ENCODE assay signal across 8 mouse cellular contexts in genomic region chr7:123982461-123983038, GRCm38 (mm10). TPM values are rescaled to one million over a fixed set of nuclear protein-coding genes. Genes with fewer than 3 reads are reported as not detected.
DNase-seq lines count a peak whose midpoint lies in the region; ATAC-seq and TF ChIP-seq lines count a peak whose summit lies in the region.

Gene Hs3st4, plus strand, starts transcription at chr7:123982869.

- TF ChIP-seq POLR2A in olfactory bulb, adult 2 months (IDR thresholded peaks at IDR 0.05; ENCODE audit: insufficient read depth, low read depth, low read length): no peak

- no peak for TF ChIP-seq CTCF in olfactory bulb, adult 2 months (IDR thresholded peaks at IDR 0.05; ENCODE audit: insufficient read depth, low read depth, low read length)

- peaks cover 11% of the 10 kb centered on the region for H3K4me1 ChIP-seq in heart, embryonic 13.5 days
- H3K4me1 ChIP-seq in heart, embryonic 16.5 days (ENCODE audit: control insufficient read depth, insufficient read depth, low read length): no peaks in the 10 kb centered on the region
- peaks cover 16% of the 10 kb centered on the region for H3K4me1 ChIP-seq in limb, embryonic 10.5 days
- H3K4me1 ChIP-seq in olfactory bulb, adult 2 months (ENCODE audit: control insufficient read depth, insufficient read depth, low read length): peaks cover 8% of the 10 kb centered on the region; the same call in 1 of the 2 replicates

- no peaks in the 10 kb centered on the region for H3K36me3 ChIP-seq in heart, embryonic 13.5 days
- no peaks in the 10 kb centered on the region for H3K36me3 ChIP-seq in heart, embryonic 16.5 days (ENCODE audit: control insufficient read depth, insufficient read depth)
- no peaks in the 10 kb centered on the region for H3K36me3 ChIP-seq in limb, embryonic 10.5 days

- H3K9me3 ChIP-seq in heart, embryonic 13.5 days: 0 out of 2 replicates have a peak, but pooled peaks cover 4% of the 10 kb centered on the region
- no peaks in the 10 kb centered on the region; the same call in 1 of the 2 replicates for H3K9me3 ChIP-seq in heart, embryonic 16.5 days (replicated peaks; ENCODE audit: control insufficient read depth, low read length)
- H3K9me3 ChIP-seq in limb, embryonic 10.5 days (replicated peaks): no peaks in the 10 kb centered on the region

- ATAC-seq in heart, embryonic 13.5 days (ENCODE audit: extremely low read depth, insufficient number of reproducible peaks, low FRiP score, low TSS enrichment): peak; percentile 25; the same call in 1 of the 2 replicates
- peak; percentile 49 for ATAC-seq in heart, embryonic 16.5 days (replicated peaks; ENCODE audit: extremely low read depth, insufficient read depth, low FRiP score)

- no peak within 1 kb of the TSS for H3K27ac ChIP-seq in heart, embryonic 13.5 days (replicated peaks)
- H3K27ac ChIP-seq in heart, embryonic 16.5 days (ENCODE audit: low read length): no peak within 1 kb of the TSS
- H3K27ac ChIP-seq in limb, embryonic 10.5 days: peak within 1 kb of the TSS; percentile 26; the same call in 1 of the 2 replicates
- H3K27ac ChIP-seq in olfactory bulb, adult 2 months (ENCODE audit: insufficient read depth, low read depth, low read length): no peak within 1 kb of the TSS

- H3K9ac ChIP-seq in heart, embryonic 13.5 days: peak within 1 kb of the TSS; percentile 73
- H3K9ac ChIP-seq in heart, embryonic 16.5 days (ENCODE audit: low read length): no peak within 1 kb of the TSS

- peak within 1 kb of the TSS; percentile 95 for H3K4me2 ChIP-seq in heart, embryonic 13.5 days
- H3K4me2 ChIP-seq in heart, embryonic 16.5 days (ENCODE audit: low read depth, low read length): peak within 1 kb of the TSS; percentile 84

- peaks cover 93% of the 10 kb centered on the region for H3K27me3 ChIP-seq in heart, embryonic 13.5 days (replicated peaks)
- peaks cover 73% of the 10 kb centered on the region for H3K27me3 ChIP-seq in heart, embryonic 16.5 days (ENCODE audit: control insufficient read depth, insufficient read depth, low read length)
- H3K27me3 ChIP-seq in limb, embryonic 10.5 days (ENCODE audit: low read depth, poor library complexity, severe bottlenecking): peaks cover 87% of the 10 kb centered on the region

- no peak for DNase-seq in heart, adult 11 months
- DNase-seq in embryo, embryonic 10.5 days (ENCODE audit: low spot score): peak; percentile 37
- DNase-seq in limb, embryonic 10.5 days (ENCODE audit: low spot score): peak; percentile 52
- no peak for DNase-seq in urinary bladder, postnatal 4 days (ENCODE audit: low spot score in 2 of 2)
- DNase-seq in adrenal gland, adult 8-10 months: no peak

- WGBS in heart, embryonic 13.5 days: under 1% methylated on average over 33 of the region's 74 CpGs
- WGBS in heart, embryonic 16.5 days: under 1% methylated on average over 57 of the region's 74 CpGs
- WGBS in limb, embryonic 10.5 days: under 1% methylated on average over 64 of the region's 74 CpGs
- WGBS in olfactory bulb, adult 2 months: under 1% methylated on average over 70 of the region's 74 CpGs

- peak within 1 kb of the TSS; percentile 66 for H3K4me3 ChIP-seq in heart, embryonic 13.5 days
- H3K4me3 ChIP-seq in heart, embryonic 16.5 days (ENCODE audit: low read length): peak within 1 kb of the TSS; percentile 49
- peak within 1 kb of the TSS; percentile 67 for H3K4me3 ChIP-seq in limb, embryonic 10.5 days
- H3K4me3 ChIP-seq in olfactory bulb, adult 2 months (ENCODE audit: insufficient read depth, low read depth, low read length): peak within 1 kb of the TSS; percentile 63

RNA-seq across cellular contexts. Expression of gene Hs3st4, which starts in this region (rescaled TPM):
- polyA plus RNA-seq in heart, embryonic 13.5 days (2015; fragmentation: Nextera tagmentation; extraction: Ambion mirVana): 0.59 and 0.66 TPM in 2 replicates
- 0.36 and 0.53 TPM in 2 replicates for polyA plus RNA-seq in heart, embryonic 16.5 days (2015; fragmentation: Nextera tagmentation; extraction: Ambion mirVana)
- not detected in 2 replicates for polyA plus RNA-seq in limb, embryonic 10.5 days (2016; fragmentation: Nextera tagmentation; extraction: Ambion mirVana)
- not detected in 2 replicates for polyA plus RNA-seq in olfactory bulb, adult 2 months (2012; ENCODE audit: insufficient read depth, insufficient read length, low replicate concordance, missing spikeins)
- total RNA-seq in adrenal gland, adult 8-10 months (2022): under 1 TPM in 2 of 4 experiments, not detected in 2; 0.06 to 0.09 TPM

Comparison
In these comparisons a context has a peak if more than half of its experiments do, and no peak if none do; other contexts are left out.
1. Peak in ATAC-seq, H3K4me3 ChIP-seq, H3K9ac ChIP-seq and H3K4me2 ChIP-seq in heart, embryonic 13.5 days; RNA of the gene not detected or under 1 TPM.
2. Peak in ATAC-seq, H3K4me3 ChIP-seq and H3K4me2 ChIP-seq in heart, embryonic 16.5 days; RNA of the gene not detected or under 1 TPM.
3. Peak in DNase-seq, H3K4me3 ChIP-seq and H3K27ac ChIP-seq in limb, embryonic 10.5 days; RNA of the gene not detected or under 1 TPM.